24 mouse cellular contexts compared by ENCODE assay signal in the genomic region with DNA sequence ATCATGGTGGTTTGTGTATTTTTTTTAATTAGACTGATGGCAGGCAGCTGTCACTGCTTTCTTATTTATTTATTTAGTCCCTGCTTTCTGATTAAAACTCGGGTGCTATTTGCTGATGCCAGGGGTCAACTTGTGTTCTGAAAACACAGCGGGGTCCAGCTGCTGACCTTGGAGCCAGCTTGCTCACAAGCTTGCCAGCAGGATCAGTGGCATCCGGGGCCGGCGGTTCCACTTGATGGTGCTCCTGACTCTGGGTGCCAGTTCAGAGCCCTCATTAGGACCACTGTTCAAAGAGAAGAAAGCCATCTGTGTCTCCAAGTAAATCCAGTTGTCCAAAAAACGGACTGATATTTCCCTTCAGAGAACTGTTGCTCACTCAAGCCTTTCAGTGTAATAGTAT. TPM values are rescaled to one million over a fixed set of nuclear protein-coding genes. Genes with fewer than 3 reads are reported as not detected.
DNase-seq lines count a peak whose midpoint lies in the region; ATAC-seq lines count a peak whose summit lies in the region.
"Had no signal": no experiment of that assay in that cellular context is flagged by ENCODE, and none has a peak within 500 bp of the region (broad histone marks: within the 10 kb centered on the region; RNA-seq: fewer than 3 reads in every experiment).

No protein-coding gene starts in this region.

- no peaks in the 10 kb centered on the region for H3K36me3 ChIP-seq in kidney, embryonic 15.5 days
- no peaks in the 10 kb centered on the region for H3K36me3 ChIP-seq in liver, embryonic 13.5 days
- H3K36me3 ChIP-seq: embryonic facial prominence, embryonic 10.5 days; embryonic facial prominence, embryonic 12.5 days had no signal

- H3K9ac ChIP-seq in kidney, embryonic 15.5 days, result no peak overlapping the region
- no peak overlapping the region for H3K9ac ChIP-seq in liver, embryonic 13.5 days
- H3K9ac ChIP-seq: embryonic facial prominence, embryonic 12.5 days; forebrain, embryonic 13.5 days had no signal

- peak; percentile 72 for DNase-seq in heart, adult 11 months
- DNase-seq in heart, adult 8-10 months (ENCODE audit: low spot score), result no peak
- DNase-seq in kidney, postnatal 14 days, result no peak
- peak; percentile 49 for DNase-seq in kidney, postnatal 10 days
- no peak for DNase-seq in kidney, adult 18-20 months
- DNase-seq in liver, embryonic 13.5 days, result no peak
- no peak for DNase-seq in liver
- DNase-seq: adrenal gland, adult 8-10 months; adrenal gland, postnatal 14 days; adrenal gland, postnatal 36 days; B cell, adult 2 months; cerebellum, adult 11-12 months; cerebellum, adult 2 months; cerebellum, adult 9-10 months; cerebellum, postnatal 10 days; cerebellum, postnatal 25 days had no signal

- 38% methylated on average over 6 of the region's 6 CpGs for WGBS in kidney, embryonic 15.5 days
- WGBS in liver, embryonic 13.5 days (ENCODE audit: insufficient replicate concordance), result 80% methylated on average over 6 of the region's 6 CpGs

- no peak overlapping the region for H3K4me3 ChIP-seq in kidney, embryonic 15.5 days (replicated peaks)
- H3K4me3 ChIP-seq in liver, embryonic 13.5 days (replicated peaks), result no peak overlapping the region
- H3K4me3 ChIP-seq: embryonic facial prominence, embryonic 10.5 days; embryonic facial prominence, embryonic 12.5 days; forebrain, embryonic 13.5 days had no signal

- H3K27me3 ChIP-seq in kidney, embryonic 15.5 days, result no peaks in the 10 kb centered on the region
- H3K27me3 ChIP-seq in liver, embryonic 13.5 days, result no peaks in the 10 kb centered on the region
- H3K27me3 ChIP-seq: embryonic facial prominence, embryonic 12.5 days; forebrain, embryonic 13.5 days; Patski had no signal

- peaks cover 5% of the 10 kb centered on the region; the same call in 1 of the 2 replicates for H3K4me1 ChIP-seq in kidney, embryonic 15.5 days
- H3K4me1 ChIP-seq in liver, embryonic 13.5 days (replicated peaks), result peaks cover 69% of the 10 kb centered on the region
- H3K4me1 ChIP-seq: embryonic facial prominence, embryonic 10.5 days; embryonic facial prominence, embryonic 12.5 days; forebrain, embryonic 13.5 days had no signal

- no peaks in the 10 kb centered on the region for H3K9me3 ChIP-seq in kidney, embryonic 15.5 days (replicated peaks)
- no peaks in the 10 kb centered on the region for H3K9me3 ChIP-seq in liver, embryonic 13.5 days (replicated peaks)
- H3K9me3 ChIP-seq: embryonic facial prominence, embryonic 12.5 days; forebrain, embryonic 13.5 days had no signal

- no peak for ATAC-seq in kidney, embryonic 15.5 days (replicated peaks; ENCODE audit: low FRiP score)
- no peak for ATAC-seq in liver, embryonic 13.5 days (ENCODE audit: low read depth)
- ATAC-seq: activated CD4-positive, CD25-positive, alpha-beta regulatory T cell, adult 4 months; CD4-positive, CD25-positive, alpha-beta regulatory T cell, adult 4 months; forebrain, embryonic 13.5 days; Patski had no signal

- 0 out of 2 replicates have a peak overlapping the region, but pooled peaks have one; percentile 18 for H3K27ac ChIP-seq in kidney, embryonic 15.5 days
- H3K27ac ChIP-seq in liver, embryonic 13.5 days, result 0 out of 2 replicates have a peak overlapping the region, but pooled peaks have one; percentile 7
- H3K27ac ChIP-seq: embryonic facial prominence, embryonic 10.5 days; embryonic facial prominence, embryonic 12.5 days; forebrain, embryonic 13.5 days had no signal

- no peak overlapping the region for H3K4me2 ChIP-seq in kidney, embryonic 15.5 days
- no peak overlapping the region for H3K4me2 ChIP-seq in liver, embryonic 13.5 days
- H3K4me2 ChIP-seq: embryonic facial prominence, embryonic 12.5 days; forebrain, embryonic 13.5 days had no signal

RNA-seq across cellular contexts. Expression of a gene that starts 57.2 kb away (rescaled TPM):
- total RNA-seq in heart, adult 8-10 months (2022), result 10 to 100 TPM; 75.2 to 81.7 (median 75.7) TPM
- polyA plus RNA-seq in kidney, embryonic 15.5 days (2015; fragmentation: Nextera tagmentation; extraction: Ambion mirVana), result 62.1 and 65.3 TPM in 2 replicates
- polyA plus RNA-seq in liver, embryonic 13.5 days (2015; fragmentation: Nextera tagmentation; extraction: Ambion mirVana), result 10.9 and 13.5 TPM in 2 replicates
- total RNA-seq: CH12.LX had no signal
- polyA plus RNA-seq: activated CD4-positive, CD25-positive, alpha-beta regulatory T cell, adult 4 months; CD4-positive, CD25-positive, alpha-beta regulatory T cell, adult 4 months had no signal

Comparison
In these comparisons a context has a peak if more than half of its experiments do, and no peak if none do; other contexts are left out.
1. DNase-seq: peak in heart, adult 11 months (single experiment) and kidney, postnatal 10 days (single experiment); none in heart, adult 8-10 months (single experiment), kidney, postnatal 14 days (single experiment), kidney, adult 18-20 months (single experiment), liver, embryonic 13.5 days (single experiment) and liver (single experiment).